Mouse (Mus musculus) olfactory bulb, adult 2 months (tissue): ENCODE measurements around the gene Draxin. TPM values are rescaled to one million over a fixed set of nuclear protein-coding genes. Genes with fewer than 3 reads are reported as not detected.
A peak's percentile ranks its signal among the peaks of the same experiment; 100 is the strongest.

Experiments used
- H3K27ac ChIP-seq: fragments of 200-500 bp; 2 replicates; pipeline ENCODE4 v1.5.1; 2012; ENCODE audit warnings: low read depth, low read length; ENCODE audit not compliant: insufficient read depth
- H3K4me1 ChIP-seq: fragments of 200-500 bp; 2 replicates; pipeline ENCODE4 v1.6.1; 2012; ENCODE audit warnings: low read length; ENCODE audit not compliant: control insufficient read depth, insufficient read depth
- H3K4me3 ChIP-seq: fragments of 200-500 bp; 2 replicates; pipeline ENCODE4 v1.5.1; 2012; ENCODE audit warnings: mild to moderate bottlenecking, low read depth, low read length, moderate library complexity; ENCODE audit not compliant: insufficient read depth
- CTCF ChIP-seq: fragments of 200-500 bp; IDR thresholded peaks from 2 replicates; pipeline ENCODE4 v1.5.1; 2012; ENCODE audit warnings: low read depth, mild to moderate bottlenecking, low read length, moderate library complexity; ENCODE audit not compliant: insufficient read depth
- POLR2A ChIP-seq: fragments of 200-500 bp; IDR thresholded peaks from 2 replicates; pipeline ENCODE4 v1.6.1; 2012; ENCODE audit warnings: mild to moderate bottlenecking, low read depth, low read length, moderate library complexity; ENCODE audit not compliant: insufficient read depth
- WGBS: fragments of 180-500 bp; shearing (Covaris S2); methylation state at CpG from one replicate; pipeline ENCODE4 v1.1.7; 2018; 5-methylcytosine and 5-hydroxymethylcytosine counted together
- polyA plus RNA-seq: library from polyadenylated mRNA; stranded (reverse); fragments of >200 nt; gene quantifications from 2 replicates; pipeline ENCODE4 v1.2.4, GENCODE M21; 2012; ENCODE audit warnings: low replicate concordance; ENCODE audit not compliant: missing spikeins, insufficient read depth, insufficient read length

Gene Draxin
- polyA plus RNA-seq, 1 experiment: not detected

- Histone ChIP-seq H3K4me3 (no peak overlapping the region), H3K27ac (no peak overlapping the region), H3K4me1 (peaks cover 4% of the 10 kb centered on the region)
- WGBS: 93% methylated on average over 11 of the region's 11 CpGs
- no peak for TF ChIP-seq POLR2A
- TF ChIP-seq CTCF: no peak
These were observed 37.8 kb downstream of the Draxin start for GRCm38 (mm10) chr4:148092551-148093271.

GRCm38 (mm10) chr4:148091181-148091580 lies 39.3 kb downstream of the Draxin start:
- Histone ChIP-seq H3K27ac (no peak overlapping the region), H3K4me3 (no peak overlapping the region), H3K4me1 (peaks cover 11% of the 10 kb centered on the region)
- TF ChIP-seq POLR2A (no peak), CTCF (no peak)
- WGBS: 93% methylated on average over 1 of the region's 1 CpGs

- Histone ChIP-seq H3K4me1 (peaks cover 11% of the 10 kb centered on the region), H3K27ac (no peak overlapping the region), H3K4me3 (no peak overlapping the region)
- WGBS: 75% methylated on average over 4 of the region's 4 CpGs
- no peak for TF ChIP-seq POLR2A
These were observed 41.3 kb downstream of the Draxin start for GRCm38 (mm10) chr4:148089166-148089565.

GRCm38 (mm10) chr4:148087907-148088527 lies 42.5 kb downstream of the Draxin start, which contains the start of gene Agtrap:
Agtrap (minus strand) TSS chr4:148088031.
- H3K27ac ChIP-seq: no peak within 1 kb of the TSS
- TF ChIP-seq POLR2A (0 out of 2 replicates have a peak, but pooled peaks have one; percentile 27), CTCF (no peak)
- peaks cover 11% of the 10 kb centered on the region for H3K4me1 ChIP-seq
- WGBS: 4% methylated on average over 34 of the region's 34 CpGs
- peak within 1 kb of the TSS; percentile 56 for H3K4me3 ChIP-seq

- H3K4me3 ChIP-seq: peak overlapping the region; percentile 56
- no peak overlapping the region for H3K27ac ChIP-seq
- peaks cover 11% of the 10 kb centered on the region for H3K4me1 ChIP-seq
- no peak for TF ChIP-seq POLR2A
- TF ChIP-seq CTCF: no peak
- 20% methylated on average over 30 of the region's 30 CpGs for WGBS
These were observed 43.2 kb downstream of the Draxin start for GRCm38 (mm10) chr4:148087091-148087906.

- 93% methylated on average over 3 of the region's 3 CpGs for WGBS
- TF ChIP-seq CTCF (no peak), POLR2A (no peak)
These were observed 44.6 kb downstream of the Draxin start for GRCm38 (mm10) chr4:148085907-148086305.

GRCm38 (mm10) chr4:148085131-148085906 lies 45.2 kb downstream of the Draxin start:
- no peak overlapping the region for H3K27ac ChIP-seq
- TF ChIP-seq CTCF: no peak
- no peak for TF ChIP-seq POLR2A
- no peak overlapping the region for H3K4me3 ChIP-seq
- peaks cover 11% of the 10 kb centered on the region for H3K4me1 ChIP-seq
- 77% methylated on average over 10 of the region's 10 CpGs for WGBS

More at GRCm38 (mm10) chr4:148085907-148086305, 44.6 kb downstream of the Draxin start:
- peaks cover 11% of the 10 kb centered on the region for H3K4me1 ChIP-seq
- H3K4me3 ChIP-seq: no peak overlapping the region
- H3K27ac ChIP-seq: no peak overlapping the region

- 42% methylated on average over 8 of the region's 8 CpGs for WGBS
- Histone ChIP-seq H3K4me1 (peaks cover 11% of the 10 kb centered on the region), H3K27ac (no peak overlapping the region), H3K4me3 (no peak overlapping the region)
- no peak for TF ChIP-seq POLR2A
- no peak for TF ChIP-seq CTCF
These were observed 46.2 kb downstream of the Draxin start for GRCm38 (mm10) chr4:148084261-148084714.
